Mouse (Mus musculus) liver, adult 2 months (tissue): ENCODE results near the gene Kdm6b.

Experiments used
- CTCF ChIP-seq: fragments of 200-500 bp; IDR thresholded peaks from 2 replicates; pipeline ENCODE4 v1.5.1; 2011; ENCODE audit warnings: low read depth, low read length, control low read depth
- POLR2A ChIP-seq: fragments of 200-500 bp; IDR thresholded peaks from 2 replicates; pipeline ENCODE4 v1.6.1; 2011; ENCODE audit warnings: low read length, control low read depth; ENCODE audit not compliant: insufficient read depth; ENCODE audit errors: extremely low read depth

- TF ChIP-seq CTCF: no peak
- TF ChIP-seq POLR2A: no peak
Observed at GRCm38 (mm10) chr11:69420554-69421000, 7.1 kb upstream of the Kdm6b start.
